Mouse (Mus musculus): ENCODE results near the gene Cyp2s1.

DNA sequence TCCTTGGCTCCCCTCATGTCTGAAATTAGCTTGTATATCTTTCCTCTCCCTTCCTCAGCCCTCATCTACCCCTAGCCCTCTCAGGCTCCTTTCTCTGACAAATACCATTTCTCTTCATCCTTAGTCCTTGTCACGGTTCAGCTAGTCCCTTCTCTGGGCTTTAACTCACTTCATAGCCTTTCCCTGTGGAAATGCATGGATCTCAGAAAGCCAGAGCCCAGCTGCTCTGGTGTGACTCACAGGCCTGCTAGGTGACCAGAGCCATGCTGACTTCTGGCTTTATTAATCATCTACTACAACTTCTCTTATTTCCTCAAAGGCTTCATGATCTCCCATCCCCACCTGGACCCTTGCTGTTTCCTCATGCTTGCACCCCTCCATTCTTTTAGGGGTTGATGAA, 4.5 kb downstream of the Cyp2s1 start:
- TF ChIP-seq BHLHE40 (IDR thresholded peaks at IDR 0.05; ENCODE audit: low read depth, low read length), result no peak
- TF ChIP-seq POLR2AphosphoS2 (IDR thresholded peaks at IDR 0.05; ENCODE audit: low read depth, low read length), result no peak
- no peak for TF ChIP-seq SIN3A (IDR thresholded peaks at IDR 0.05; ENCODE audit: low read length)
